Comparison of ENCODE assay signal across 21 mouse cellular contexts in genomic region chr2:59212846-59213245, GRCm38 (mm10). TPM values are rescaled to one million over a fixed set of nuclear protein-coding genes. Genes with fewer than 3 reads are reported as not detected.
A peak's percentile ranks its signal among the peaks of the same experiment; 100 is the strongest.
DNase-seq lines count a peak whose midpoint lies in the region; ATAC-seq and TF ChIP-seq lines count a peak whose summit lies in the region.
"Had no signal": no experiment of that assay in that cellular context is flagged by ENCODE, and none has a peak within 500 bp of the region (broad histone marks: within the 10 kb centered on the region; RNA-seq: fewer than 3 reads in every experiment).

No protein-coding gene starts in this region.

- DNase-seq in cerebellum, adult 9-11 months = no peak
- DNase-seq in frontal cortex, adult 2 months (ENCODE audit: extremely low spot score in 1 of 2, low spot score in 1 of 2) = no peak
- DNase-seq in liver, postnatal 0 days = no peak
- DNase-seq: adrenal gland, adult 8-10 months; adrenal gland, postnatal 25 days; cerebellum, adult 11 months; gastrocnemius, postnatal 36 days; heart, postnatal 36 days; kidney, adult 11 months had no signal

- no peak overlapping the region for H3K4me3 ChIP-seq in liver, postnatal 0 days (ENCODE audit: low read depth, low read length)
- no peak overlapping the region for H3K4me3 ChIP-seq in liver, embryonic 12.5 days
- H3K4me3 ChIP-seq: forebrain, embryonic 10.5 days; forebrain, embryonic 13.5 days; hindbrain, embryonic 10.5 days; hindbrain, embryonic 13.5 days; intestine, embryonic 15.5 days had no signal

- TF ChIP-seq EP300 in liver, postnatal 0 days (IDR thresholded peaks at IDR 0.05; ENCODE audit: low read depth) = no peak

- no peaks in the 10 kb centered on the region for H3K36me3 ChIP-seq in liver, postnatal 0 days (replicated peaks; ENCODE audit: insufficient read depth, low read length)
- H3K36me3 ChIP-seq in liver, embryonic 12.5 days = peaks cover 4% of the 10 kb centered on the region
- H3K36me3 ChIP-seq: hindbrain, embryonic 13.5 days had no signal

- H3K4me2 ChIP-seq in liver, postnatal 0 days (ENCODE audit: low read depth, low read length) = no peak overlapping the region
- H3K4me2 ChIP-seq in liver, embryonic 12.5 days = no peak overlapping the region
- H3K4me2 ChIP-seq: forebrain, embryonic 13.5 days; heart, embryonic 11.5 days; hindbrain, embryonic 13.5 days; intestine, embryonic 15.5 days had no signal

- WGBS in liver, postnatal 0 days (ENCODE audit: insufficient replicate concordance) = 87% methylated on average over 1 of the region's 1 CpGs
- 68% methylated on average over 1 of the region's 1 CpGs for WGBS in liver, embryonic 12.5 days (ENCODE audit: insufficient replicate concordance)

- no peak overlapping the region for H3K9ac ChIP-seq in liver, postnatal 0 days (replicated peaks)
- H3K9ac ChIP-seq in liver, embryonic 12.5 days = no peak overlapping the region
- H3K9ac ChIP-seq: forebrain, embryonic 13.5 days; hindbrain, embryonic 13.5 days; intestine, embryonic 15.5 days had no signal

- no peak for TF ChIP-seq CTCF in liver, postnatal 0 days (IDR thresholded peaks at IDR 0.05; ENCODE audit: low read depth)

- 0 out of 2 replicates have a peak overlapping the region, but pooled peaks have one; percentile 79 for H3K27ac ChIP-seq in liver, postnatal 0 days (ENCODE audit: low read depth)
- H3K27ac ChIP-seq in liver, embryonic 12.5 days = no peak overlapping the region
- H3K27ac ChIP-seq: forebrain, embryonic 10.5 days; forebrain, embryonic 13.5 days; hindbrain, embryonic 10.5 days; hindbrain, embryonic 13.5 days; intestine, embryonic 15.5 days had no signal

- no peaks in the 10 kb centered on the region for H3K27me3 ChIP-seq in liver, postnatal 0 days (ENCODE audit: insufficient read depth, low read length)
- no peaks in the 10 kb centered on the region for H3K27me3 ChIP-seq in liver, embryonic 12.5 days (replicated peaks)
- H3K27me3 ChIP-seq: forebrain, embryonic 13.5 days; hindbrain, embryonic 13.5 days; intestine, embryonic 15.5 days had no signal

- ATAC-seq in cerebellum, adult (ENCODE audit: insufficient number of reproducible peaks, low FRiP score, low TSS enrichment) = peak; percentile 77
- peak; percentile 22; the same call in 1 of the 2 replicates for ATAC-seq in frontal cortex, adult (ENCODE audit: low TSS enrichment)
- no peak for ATAC-seq in liver, postnatal 0 days
- no peak for ATAC-seq in liver, embryonic 12.5 days
- ATAC-seq: activated CD4-positive, CD25-positive, alpha-beta regulatory T cell, adult 4 months; forebrain, embryonic 13.5 days; forebrain, embryonic 16.5 days; hindbrain, embryonic 16.5 days; intestine, embryonic 15.5 days had no signal

- peaks cover 5% of the 10 kb centered on the region for H3K4me1 ChIP-seq in liver, postnatal 0 days (ENCODE audit: insufficient read depth)
- H3K4me1 ChIP-seq in liver, embryonic 12.5 days = peaks cover 7% of the 10 kb centered on the region; the same call in 1 of the 2 replicates
- H3K4me1 ChIP-seq: forebrain, embryonic 10.5 days; hindbrain, embryonic 13.5 days had no signal

- no peaks in the 10 kb centered on the region for H3K9me3 ChIP-seq in liver, postnatal 0 days (ENCODE audit: low read length)
- no peaks in the 10 kb centered on the region for H3K9me3 ChIP-seq in liver, embryonic 12.5 days (replicated peaks)
- H3K9me3 ChIP-seq: forebrain, embryonic 10.5 days; forebrain, embryonic 13.5 days; hindbrain, embryonic 10.5 days; hindbrain, embryonic 13.5 days; intestine, embryonic 15.5 days had no signal

RNA-seq across cellular contexts. Expression of gene Pkp4, which starts 52.2 kb away (rescaled TPM):
- polyA plus RNA-seq in frontal cortex, adult 2 months (2012; rRNA removed) = 140 and 149 TPM in 2 replicates
- 6.8 and 7.7 TPM in 2 replicates for polyA plus RNA-seq in liver, postnatal 0 days (2015; fragmentation: Nextera tagmentation; extraction: Ambion mirVana)
- polyA plus RNA-seq in liver, embryonic 12.5 days (2016; fragmentation: Nextera tagmentation; extraction: Ambion mirVana) = 7.4 and 7.6 TPM in 2 replicates

RNA-seq across cellular contexts. Expression of gene Ccdc148, which starts 52.4 kb away (rescaled TPM):
- polyA plus RNA-seq in frontal cortex, adult 2 months (2012; rRNA removed) = 6.6 and 7.6 TPM in 2 replicates
- 0.58 and 0.75 TPM in 2 replicates for polyA plus RNA-seq in liver, postnatal 0 days (2015; fragmentation: Nextera tagmentation; extraction: Ambion mirVana)
- polyA plus RNA-seq in liver, embryonic 12.5 days (2016; fragmentation: Nextera tagmentation; extraction: Ambion mirVana) = 0.11 and 0.17 TPM in 2 replicates

Comparison
In these comparisons a context has a peak if more than half of its experiments do, and no peak if none do; other contexts are left out.
1. ATAC-seq: peak in cerebellum, adult (single experiment) and frontal cortex, adult (single experiment); none in liver, postnatal 0 days (single experiment) and liver, embryonic 12.5 days (single experiment).
2. RNA of gene Pkp4, which starts 52.2 kb away (polyA plus RNA-seq): 140 to 149 TPM in frontal cortex, adult 2 months; 6.8 to 7.7 TPM in liver, postnatal 0 days and 7.4 to 7.6 TPM in liver, embryonic 12.5 days; every median in the first group is over 10 times any median in the second.